Mouse (Mus musculus) small intestine, adult 2 months (tissue): ENCODE measurements around the gene Ndc80. TPM values are rescaled to one million over a fixed set of nuclear protein-coding genes. Genes with fewer than 3 reads are reported as not detected.
"Not testable (repeated sequence)": the region's sequence is repeated elsewhere in the genome, so short reads cannot be mapped to it uniquely, and the experiment has no call there.

ENCODE experiments used
- H3K27ac ChIP-seq: fragments of 200-500 bp; 2 replicates; pipeline ENCODE4 v1.5.1; 2012; ENCODE audit warnings: low read depth, low read length, control low read depth, inconsistent platforms; ENCODE audit not compliant: insufficient read depth
- H3K27me3 ChIP-seq: fragments of 200-500 bp; 2 replicates; pipeline ENCODE4 v1.6.1; 2012; ENCODE audit warnings: mild to moderate bottlenecking, moderate library complexity, low read length, inconsistent platforms; ENCODE audit not compliant: control insufficient read depth, insufficient read depth
- H3K36me3 ChIP-seq: fragments of 200-500 bp; 2 replicates; pipeline ENCODE4 v1.6.1; 2012; ENCODE audit warnings: mild to moderate bottlenecking, low read length, control low read depth, inconsistent platforms; ENCODE audit not compliant: control insufficient read depth, insufficient read depth
- H3K4me1 ChIP-seq: fragments of 200-500 bp; 2 replicates; pipeline ENCODE4 v1.6.1; 2012; ENCODE audit warnings: low read length, inconsistent platforms, mixed read lengths; ENCODE audit not compliant: control insufficient read depth, insufficient read depth, insufficient read length
- H3K4me3 ChIP-seq: fragments of 200-500 bp; 2 replicates; pipeline ENCODE4 v1.5.1; 2012; ENCODE audit warnings: low read depth, mild to moderate bottlenecking, control low read depth, inconsistent platforms, low read length, moderate library complexity
- CTCF ChIP-seq: fragments of 200-500 bp; IDR thresholded peaks from 2 replicates; pipeline ENCODE4 v1.5.1; 2012; ENCODE audit warnings: low read depth, mild to moderate bottlenecking, control low read depth, inconsistent platforms, low read length, moderate library complexity, mixed read lengths; ENCODE audit not compliant: insufficient replicate concordance, insufficient read length; ENCODE audit errors: extremely low read depth
- POLR2A ChIP-seq: fragments of 200-500 bp; IDR thresholded peaks from 2 replicates; pipeline ENCODE4 v1.6.1; 2012; ENCODE audit warnings: low read depth, mild to moderate bottlenecking, control low read depth, inconsistent platforms, low read length, moderate library complexity
- WGBS: fragments of 180-500 bp; shearing (Covaris S2); methylation state at CpG from one replicate; pipeline ENCODE4 v1.1.7; 2018; 5-methylcytosine and 5-hydroxymethylcytosine counted together
- polyA plus RNA-seq: library from polyadenylated mRNA; depleted of rRNA; stranded (reverse); fragments of >200 nt; gene quantifications from 2 replicates; pipeline ENCODE4 v1.2.3, GENCODE M21; 2012

Ndc80 gene
- polyA plus RNA-seq, 1 experiment, result 0.08 TPM

DNA sequence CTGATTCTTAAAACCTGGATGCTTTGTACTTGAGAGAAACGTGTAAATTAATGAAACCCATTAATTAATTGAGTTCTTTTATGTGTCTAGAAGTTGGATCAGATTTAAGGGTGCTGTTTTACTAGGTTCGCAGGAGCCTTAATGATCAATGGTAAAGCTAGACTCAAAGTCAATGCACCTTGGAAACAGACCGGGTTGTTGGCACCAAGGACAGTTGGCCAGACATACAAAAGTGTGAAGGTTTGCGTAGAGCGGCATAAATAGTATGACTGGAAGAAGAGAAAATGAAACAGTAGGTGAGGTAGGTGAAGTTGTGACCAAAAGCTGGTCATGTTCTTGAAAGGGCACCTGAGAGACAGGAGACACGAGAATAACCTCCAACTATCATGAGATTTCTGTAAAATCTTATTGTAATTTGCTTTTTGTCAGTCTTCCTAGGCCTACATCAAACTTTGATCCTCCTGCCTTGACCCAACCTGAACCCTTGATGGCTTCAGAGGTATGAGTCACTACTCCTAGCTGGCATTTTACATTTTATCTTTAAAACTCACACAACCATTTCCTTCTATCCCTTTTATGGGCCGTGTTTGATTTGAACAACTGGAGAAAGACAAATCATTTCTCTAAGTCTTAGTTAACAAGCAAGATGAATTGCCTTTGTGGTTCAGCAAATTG lies 50.2 kb downstream of the Ndc80 start:
- Histone ChIP-seq H3K4me1 (peaks cover 11% of the 10 kb centered on the region; the same call in 1 of the 2 replicates), H3K36me3 (no peaks in the 10 kb centered on the region), H3K27me3 (no peaks in the 10 kb centered on the region), H3K4me3 (no peak overlapping the region), H3K27ac (peak overlapping the region; percentile 60; the same call in 1 of the 2 replicates)
- no peak for TF ChIP-seq POLR2A
- WGBS, result 55% methylated on average over 7 of the region's 7 CpGs

DNA sequence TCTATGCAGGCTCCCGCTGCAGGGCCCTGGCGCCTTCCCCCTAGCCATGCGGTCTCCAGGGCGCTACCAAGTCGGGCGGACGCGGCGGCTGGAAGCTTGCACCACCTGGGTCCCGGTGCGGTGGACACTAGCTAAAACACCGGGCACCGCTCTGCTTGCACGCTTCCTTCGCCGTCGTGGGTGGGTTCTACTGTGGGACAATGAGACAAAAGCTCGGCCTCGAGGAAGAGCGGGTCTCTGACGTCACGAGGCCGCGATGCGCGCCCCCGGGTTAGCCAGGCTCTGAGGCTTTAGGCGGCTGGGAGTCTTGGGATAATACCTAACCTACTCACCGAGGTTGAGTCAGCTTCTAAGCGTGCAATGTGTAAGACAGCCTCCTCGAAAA lies 51.0 kb downstream of the Ndc80 start:
- no peaks in the 10 kb centered on the region for H3K27me3 ChIP-seq
- under 1% methylated on average over 31 of the region's 31 CpGs for WGBS
- peak overlapping the region; percentile 97 for H3K4me3 ChIP-seq
- H3K27ac ChIP-seq, result peak overlapping the region; percentile 69
- no peaks in the 10 kb centered on the region for H3K36me3 ChIP-seq
- H3K4me1 ChIP-seq, result peaks cover 11% of the 10 kb centered on the region; the same call in 1 of the 2 replicates
- TF ChIP-seq POLR2A, result no peak
- no peak for TF ChIP-seq CTCF

DNA sequence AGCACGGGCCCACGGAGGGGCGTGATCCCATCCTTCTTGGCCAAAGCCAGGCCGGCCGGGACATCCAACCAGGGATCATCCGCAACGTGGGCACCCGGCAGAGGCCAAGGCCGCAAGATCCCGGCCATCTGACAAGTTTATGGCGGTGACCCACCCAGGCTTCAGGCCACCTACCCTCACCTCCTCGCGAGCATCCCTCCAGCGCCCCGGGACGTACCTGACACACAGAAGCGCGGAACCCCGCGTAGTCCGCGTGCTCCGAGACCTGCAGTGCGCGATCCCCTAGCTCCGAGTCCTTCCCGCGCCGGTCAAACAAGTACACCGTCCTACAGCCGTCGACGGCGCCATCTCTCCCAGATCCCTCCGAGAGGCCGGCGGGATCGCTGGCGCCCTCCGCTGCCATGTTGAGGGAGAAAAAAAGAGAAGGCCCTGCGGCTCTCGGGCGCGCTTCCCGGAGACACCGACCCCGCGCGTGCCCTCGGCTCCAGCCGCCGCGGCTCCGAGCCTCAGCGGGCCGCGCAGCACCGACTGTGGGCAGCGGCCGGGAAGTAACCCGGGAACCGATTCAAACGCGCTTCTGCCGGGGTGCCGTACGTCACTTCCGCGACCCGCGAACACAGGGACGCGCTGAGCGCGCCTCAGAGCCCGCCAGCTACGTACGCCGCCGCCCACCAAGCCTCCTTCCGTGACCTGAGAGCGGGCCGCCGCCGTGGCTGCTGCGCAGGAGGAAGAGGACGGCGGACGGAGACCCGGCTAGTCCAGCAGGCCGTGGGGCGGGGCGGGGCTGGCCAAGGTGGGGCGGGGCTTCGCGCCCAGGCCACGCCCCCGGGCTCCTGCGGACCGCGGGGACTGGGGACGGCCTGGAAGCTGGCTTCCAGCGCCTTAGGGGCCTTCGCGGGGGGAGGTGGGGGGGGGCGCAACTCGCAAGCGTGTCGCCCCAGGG lies 51.6 kb downstream of the Ndc80 start, which contains the start of gene Smchd1:
TSS of gene Smchd1 (minus strand) at position 582 of the 943 bp plus-strand sequence.
- H3K4me1 ChIP-seq, result peaks cover 11% of the 10 kb centered on the region; the same call in 1 of the 2 replicates
- peak; percentile 29 for TF ChIP-seq POLR2A
- no peak for TF ChIP-seq CTCF
- H3K27me3 ChIP-seq, result no peaks in the 10 kb centered on the region
- no peaks in the 10 kb centered on the region for H3K36me3 ChIP-seq
- H3K4me3 ChIP-seq, result peak within 1 kb of the TSS; percentile 97
- WGBS, result under 1% methylated on average over 106 of the region's 109 CpGs
- H3K27ac ChIP-seq, result peak within 1 kb of the TSS; percentile 73

DNA sequence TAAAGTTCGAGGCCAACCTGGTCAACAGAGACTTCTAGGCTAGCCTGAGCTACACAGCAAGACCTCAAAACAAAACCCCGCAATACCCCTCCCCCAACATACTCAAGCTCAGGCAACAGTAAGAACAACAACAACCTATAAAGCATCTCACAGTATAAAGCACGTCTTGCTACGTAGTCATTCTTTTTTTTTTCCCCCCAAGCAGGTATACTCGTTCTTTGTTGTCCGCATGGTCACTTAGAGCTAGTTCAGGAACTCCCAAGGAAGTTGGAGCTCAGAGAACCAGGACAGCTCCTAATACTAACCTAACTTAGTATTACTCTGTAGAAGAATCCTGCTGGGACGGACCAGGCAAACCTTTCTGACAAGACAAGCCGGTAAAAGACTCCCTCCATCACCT lies 52.5 kb downstream of the Ndc80 start:
- 13% methylated on average over 8 of the region's 8 CpGs for WGBS

DNA sequence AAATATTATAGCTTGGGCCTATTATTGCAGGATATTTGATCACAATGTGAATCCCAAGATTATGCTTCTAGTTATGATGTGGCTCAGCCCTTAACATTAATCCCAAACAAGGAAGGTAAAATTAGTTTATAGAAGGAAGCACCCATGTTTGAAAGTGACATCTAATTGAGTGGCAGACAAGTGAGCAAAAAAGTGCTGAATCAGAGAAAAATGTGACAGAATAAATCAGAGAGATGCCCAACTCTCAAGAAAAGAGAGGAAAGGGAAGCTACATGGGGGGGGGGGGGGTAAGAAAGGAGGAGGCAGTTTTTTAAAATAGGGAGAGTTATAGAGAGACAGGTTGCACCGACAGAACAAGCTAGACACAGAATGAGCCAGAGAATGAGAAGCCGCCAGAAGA lies 55.4 kb downstream of the Ndc80 start:
- WGBS, result 61% methylated on average over 2 of the region's 2 CpGs
- Histone ChIP-seq H3K27me3 (no peaks in the 10 kb centered on the region), H3K4me1 (peaks cover 4% of the 10 kb centered on the region; the same call in 1 of the 2 replicates), H3K27ac (no peak overlapping the region), H3K36me3 (no peaks in the 10 kb centered on the region), H3K4me3 (no peak overlapping the region)
- TF ChIP-seq CTCF (no peak), POLR2A (no peak)

More for the DNA sequence above, 52.5 kb downstream of the Ndc80 start:
- Histone ChIP-seq H3K27me3 (no peaks in the 10 kb centered on the region), H3K27ac (peak overlapping the region; percentile 73; the same call in 1 of the 2 replicates), H3K4me3 (peak overlapping the region; percentile 97), H3K36me3 (no peaks in the 10 kb centered on the region), H3K4me1 (peaks cover 8% of the 10 kb centered on the region; the same call in 1 of the 2 replicates)
- TF ChIP-seq CTCF, result no peak
- TF ChIP-seq POLR2A, result no peak

DNA sequence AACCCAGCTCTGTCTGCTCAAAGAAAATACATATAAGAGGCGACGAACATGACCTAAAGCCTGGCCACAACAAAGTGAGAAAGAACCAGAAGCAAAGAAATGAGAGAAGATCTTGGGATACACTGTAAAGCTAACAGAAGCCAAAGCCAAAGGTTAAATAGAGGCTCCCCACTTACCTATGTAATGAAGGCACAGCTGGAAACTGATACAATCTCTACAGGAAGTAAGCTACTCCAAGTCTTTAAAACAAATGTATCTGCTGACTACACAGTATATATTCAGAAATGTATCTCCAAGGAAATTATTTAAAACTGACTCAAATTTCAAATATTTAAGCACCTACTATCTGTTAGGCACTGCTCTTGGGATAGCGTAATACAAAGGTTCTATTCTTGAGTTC lies 66.3 kb downstream of the Ndc80 start:
- H3K27me3 ChIP-seq, result no peaks in the 10 kb centered on the region
- no peak overlapping the region for H3K4me3 ChIP-seq
- H3K27ac ChIP-seq, result no peak overlapping the region
- H3K4me1 ChIP-seq, result no peaks in the 10 kb centered on the region
- TF ChIP-seq CTCF, result no peak
- TF ChIP-seq POLR2A, result no peak
- peaks cover 20% of the 10 kb centered on the region for H3K36me3 ChIP-seq
- WGBS, result 99% methylated on average over 3 of the region's 3 CpGs

DNA sequence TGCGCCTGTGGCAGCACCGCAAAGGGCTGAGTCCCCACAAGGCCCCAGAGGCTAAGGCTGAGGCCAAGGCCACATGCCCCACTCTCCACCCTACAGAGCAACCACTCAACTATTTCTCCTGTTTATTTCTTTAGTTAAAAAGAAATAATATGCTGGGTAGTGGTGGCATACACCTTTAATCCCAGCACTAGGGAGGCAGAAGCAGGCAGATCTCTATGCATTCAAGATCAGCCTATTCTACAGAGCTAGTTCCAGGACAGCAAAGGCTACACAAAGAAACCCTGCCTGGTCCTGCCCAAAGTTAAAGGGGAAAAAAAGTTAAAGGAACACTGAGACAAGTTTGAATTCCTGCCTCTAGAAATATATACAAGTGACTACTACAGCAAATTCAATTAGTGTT lies 66.8 kb downstream of the Ndc80 start, which contains the start of gene Gm4707:
TSS of gene Gm4707 (minus strand) at position 101 of the 400 bp plus-strand sequence.
- no peak within 1 kb of the TSS for H3K27ac ChIP-seq
- H3K4me3 ChIP-seq, result no peak within 1 kb of the TSS
- TF ChIP-seq CTCF, result no peak
- TF ChIP-seq POLR2A, result no peak
- 98% methylated on average over 2 of the region's 2 CpGs for WGBS
- no peaks in the 10 kb centered on the region for H3K27me3 ChIP-seq
- peaks cover 23% of the 10 kb centered on the region for H3K36me3 ChIP-seq
- no peaks in the 10 kb centered on the region for H3K4me1 ChIP-seq

DNA sequence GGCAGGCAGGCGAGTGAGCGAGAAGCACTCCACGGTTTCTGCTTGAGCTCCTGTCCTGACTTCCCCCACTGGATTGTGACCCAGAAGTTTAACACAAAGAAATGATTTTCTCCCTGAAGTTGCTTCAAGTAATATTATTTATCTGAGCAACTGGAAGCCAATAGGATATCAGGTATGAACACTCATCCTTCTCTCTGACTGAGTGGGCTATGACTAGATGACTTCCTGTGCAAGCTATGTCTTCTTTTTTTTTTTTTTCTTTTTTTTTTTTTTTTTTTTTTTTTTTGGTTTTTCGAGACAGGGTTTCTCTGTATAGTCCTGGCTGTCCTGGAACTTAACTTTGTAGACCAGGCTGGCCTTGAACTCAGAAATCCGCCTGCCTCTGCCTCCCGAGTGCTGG lies 69.3 kb downstream of the Ndc80 start:
- not testable (repeated sequence) for H3K27me3 ChIP-seq, H3K27ac ChIP-seq, H3K4me3 ChIP-seq, H3K4me1 ChIP-seq
- 90% methylated on average over 6 of the region's 6 CpGs for WGBS
- H3K36me3 ChIP-seq, result peaks cover 20% of the 10 kb centered on the region
